ENCODE assay signal across 8 mouse cellular contexts in genomic region chr9:63918245-63918644, GRCm38 (mm10).
DNase-seq lines count a peak whose midpoint lies in the region; ATAC-seq lines count a peak whose summit lies in the region.

No protein-coding gene starts in this region.

- no peaks in the 10 kb centered on the region for H3K4me1 ChIP-seq in midbrain, embryonic 14.5 days (ENCODE audit: control insufficient read depth, insufficient read depth, low read length)

- no peaks in the 10 kb centered on the region for H3K36me3 ChIP-seq in midbrain, embryonic 14.5 days (ENCODE audit: control insufficient read depth, insufficient read depth, low read length)
- no peaks in the 10 kb centered on the region for H3K36me3 ChIP-seq in splenic B cell, adult 2 months (ENCODE audit: control insufficient read depth, insufficient read depth, low read length, poor library complexity, severe bottlenecking)

- no peak overlapping the region for H3K9ac ChIP-seq in midbrain, embryonic 14.5 days (replicated peaks; ENCODE audit: low read length)

- ATAC-seq in CD4-positive, CD25-positive, alpha-beta regulatory T cell, adult 4 months: no peak
- ATAC-seq in common myeloid progenitor, adult 5-6 weeks (replicated peaks; ENCODE audit: low read depth, poor library complexity, severe bottlenecking): peak; percentile 83
- no peak for ATAC-seq in midbrain, embryonic 14.5 days (ENCODE audit: low FRiP score, low TSS enrichment)

- intact Hi-C loops in gastrocnemius, postnatal 36 days (cut with DNase I): loop anchor here (5.0 kb wide), 1 partner anchor 39 kb away; no protein-coding TSS in a partner anchor
- intact Hi-C loops in left cerebral cortex, postnatal 4 days (cut with DNase I): loop anchor here (5.0 kb wide), 1 partner anchor 169 kb away; no protein-coding TSS in a partner anchor

- H3K4me3 ChIP-seq in midbrain, embryonic 14.5 days (replicated peaks; ENCODE audit: low read depth, low read length): no peak overlapping the region

- H3K4me2 ChIP-seq in midbrain, embryonic 14.5 days (ENCODE audit: low read length): no peak overlapping the region

- no peak overlapping the region for H3K27ac ChIP-seq in midbrain, embryonic 14.5 days (replicated peaks; ENCODE audit: low read depth, low read length)

- 65% methylated on average over 4 of the region's 4 CpGs for WGBS in midbrain, embryonic 14.5 days

- no peaks in the 10 kb centered on the region for H3K27me3 ChIP-seq in midbrain, embryonic 14.5 days (ENCODE audit: control insufficient read depth, insufficient read depth, low read length)
- H3K27me3 ChIP-seq in splenic B cell, adult 2 months (ENCODE audit: control insufficient read depth, insufficient read depth, low read length, poor library complexity, severe bottlenecking): no peaks in the 10 kb centered on the region

- peak; percentile 71 for DNase-seq in CD4-positive, CD25-positive, alpha-beta regulatory T cell, adult 2 months (ENCODE audit: low read depth, low spot score)
- peak; percentile 59 to 66 for DNase-seq in gastrocnemius, postnatal 36 days
- peak; percentile 62 for DNase-seq in kidney, adult 11 months
- peak; percentile 83 for DNase-seq in left cerebral cortex, postnatal 4 days
- DNase-seq in midbrain, embryonic 14.5 days: peak; percentile 85
- DNase-seq in splenic B cell, adult 2 months (ENCODE audit: low read depth, low spot score): peak; percentile 72

- H3K9me3 ChIP-seq in midbrain, embryonic 14.5 days (ENCODE audit: control insufficient read depth, low read length): no peaks in the 10 kb centered on the region
